Mouse (Mus musculus) adrenal gland, postnatal 4 days (tissue): ENCODE measurements around the gene Zmym4. TPM values are rescaled to one million over a fixed set of nuclear protein-coding genes. Genes with fewer than 3 reads are reported as not detected.

Experiments used
- DNase-seq, 2 experiments: peaks; one replicate each; pipeline ENCODE4 v3.0.0; 2021 to 2022; ENCODE audit warnings: low spot score in 2 of 2, mixed read lengths in 2 of 2
- total RNA-seq, 2 experiments: library from RNA; stranded (reverse); gene quantifications; 2 replicates each; pipeline ENCODE4 v1.2.3; 2021

Gene Zmym4
- total RNA-seq, 2 experiments from 2014 or later, result 63.6 to 74.4 TPM

GRCm38 (mm10) chr4:126823917-126824316 lies 144.0 kb downstream of the Zmym4 start:
- DNase-seq, result no peak

- no peak for DNase-seq
Measured at GRCm38 (mm10) chr4:126822891-126823882, 144.7 kb downstream of the Zmym4 start.

- no peak for DNase-seq
Measured at GRCm38 (mm10) chr4:126814854-126815253, 153.1 kb downstream of the Zmym4 start.

GRCm38 (mm10) chr4:126813212-126813611 lies 154.7 kb downstream of the Zmym4 start:
- DNase-seq, result no peak

Other genes starting within 250 kb of the Zmym4 start
- not detected for gene Tfap2e, start 231.9 kb downstream of the Zmym4 start, total RNA-seq
- 10 to 100 TPM; 34.5 to 35.7 TPM for gene Ncdn, start 214.7 kb downstream of the Zmym4 start, total RNA-seq
- 10 to 100 TPM; 40.9 to 42.0 TPM for gene AU040320, start 214.6 kb downstream of the Zmym4 start, total RNA-seq
- 100 to 1,000 TPM; 282 to 365 TPM for gene Sfpq, start 53.2 kb upstream of the Zmym4 start, total RNA-seq
- 10 to 100 TPM; 13.3 to 13.9 TPM for gene Zmym1, start 93.0 kb upstream of the Zmym4 start, total RNA-seq
- 10 to 100 TPM; 23.6 to 24.2 TPM for gene Zmym6, start 109.2 kb upstream of the Zmym4 start, total RNA-seq
- gene Tmem35b, start 155.6 kb upstream of the Zmym4 start, total RNA-seq, result 10 to 100 TPM; 12.8 to 18.1 TPM
- 10 to 100 TPM; 14.8 to 16.1 TPM for gene Dlgap3, start 201.1 kb upstream of the Zmym4 start, total RNA-seq